ENCODE assay signal across 20 mouse cellular contexts in the genomic region with DNA sequence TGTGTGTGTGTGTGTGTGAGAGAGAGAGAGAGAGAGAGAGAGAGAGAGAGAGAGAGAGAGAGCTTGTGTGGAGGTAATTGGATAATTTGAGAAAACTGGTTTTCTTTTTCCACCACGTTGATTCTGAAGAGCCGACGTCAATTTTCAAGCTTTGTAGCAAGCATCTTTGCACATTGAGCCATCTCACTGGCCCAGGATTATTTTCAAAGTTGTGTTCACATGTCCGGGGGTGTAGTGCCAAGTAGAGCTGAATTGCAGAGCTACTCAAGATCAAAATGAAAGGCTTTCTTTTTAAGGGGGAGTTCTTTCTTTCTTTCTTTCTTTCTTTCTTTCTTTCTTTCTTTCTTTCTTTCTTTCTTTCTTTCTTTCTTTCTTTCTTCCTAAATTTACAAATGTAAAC.
DNase-seq lines count a peak whose midpoint lies in the region; ATAC-seq lines count a peak whose summit lies in the region.
"Had no signal": no experiment of that assay in that cellular context is flagged by ENCODE, and none has a peak within 500 bp of the region (broad histone marks: within the 10 kb centered on the region; RNA-seq: fewer than 3 reads in every experiment).

No protein-coding gene starts in this region.

- DNase-seq in heart, adult 11 months, result peak; percentile 37
- no peak for DNase-seq in heart, postnatal 4 days
- peak; percentile 68 for DNase-seq in right cerebral cortex, adult 18-20 months
- DNase-seq in right cerebral cortex, postnatal 4 days, result no peak
- DNase-seq in telencephalon, adult 2 months (ENCODE audit: low read depth, low spot score), result peak; percentile 69
- DNase-seq: adrenal gland, adult 2 months; adrenal gland, postnatal 14 days; cerebellum, adult 18-20 months; cerebellum, adult 9-10 months; cerebellum, postnatal 14 days; gastrocnemius, adult 2 months; gastrocnemius, postnatal 14 days; heart, adult 18-20 months; heart, postnatal 36 days had no signal

- no peak for ATAC-seq in megakaryocyte-erythroid progenitor cell, adult 5-6 weeks (replicated peaks; ENCODE audit: low FRiP score, low TSS enrichment, poor library complexity, severe bottlenecking)
- ATAC-seq: CD4-positive, CD25-positive, alpha-beta regulatory T cell, adult 4 months; forebrain, embryonic 13.5 days; forebrain, embryonic 16.5 days; hindbrain, postnatal 0 days; inflammation-experienced regulatory T-cells, adult 6 months had no signal

Comparison
In these comparisons a context has a peak if more than half of its experiments do, and no peak if none do; other contexts are left out.
1. DNase-seq: peak in heart, adult 11 months (single experiment), right cerebral cortex, adult 18-20 months (single experiment) and telencephalon, adult 2 months (single experiment); none in heart, postnatal 4 days (single experiment) and right cerebral cortex, postnatal 4 days (single experiment).